Mouse (Mus musculus) heart, embryonic 12.5 days (tissue): Measurements from ENCODE around the gene Pwwp2b. TPM values are rescaled to one million over a fixed set of nuclear protein-coding genes. Genes with fewer than 3 reads are reported as not detected.

Source experiments
- polyA plus RNA-seq: library from polyadenylated mRNA; unstranded; fragments of >200 nt; fragmentation: Nextera tagmentation; extraction: Ambion mirVana; gene quantifications from 2 replicates; pipeline ENCODE4 v1.2.1, GENCODE M21; 2016

Gene Pwwp2b
- polyA plus RNA-seq, 1 experiment from 2014 or later, result 8.0 TPM

Other genes starting within 250 kb of the Pwwp2b start
- gene Dpysl4, start 162.5 kb upstream of the Pwwp2b start, polyA plus RNA-seq, result 3.4 and 4.1 TPM in 2 replicates
- gene Lrrc27, start 35.5 kb upstream of the Pwwp2b start, polyA plus RNA-seq, result 2.7 and 3.4 TPM in 2 replicates
- 0.08 TPM in 1 of 2 replicates, not detected in the other for gene Stk32c, start 35.2 kb upstream of the Pwwp2b start, polyA plus RNA-seq
- 96.3 and 104 TPM in 2 replicates for gene Inpp5a, start 140.6 kb downstream of the Pwwp2b start, polyA plus RNA-seq